Mouse (Mus musculus): Measurements from ENCODE around the gene Laptm4a. TPM values are rescaled to one million over a fixed set of nuclear protein-coding genes. Genes with fewer than 3 reads are reported as not detected.
"Not testable (repeated sequence)": the region's sequence is repeated elsewhere in the genome, so short reads cannot be mapped to it uniquely, and the experiment has no call there.

Gene Laptm4a
- total RNA-seq, 2 experiments from 2014 or later = 186 to 191 TPM

GRCm38 (mm10) chr12:8901934-8902333 lies 19.5 kb upstream of the Laptm4a start:
- DNase-seq = no peak
- intact Hi-C loops (cut with DNase I) = no loop called here

- intact Hi-C loops (cut with DNase I) = no loop called here
- no peak for DNase-seq
These were observed 19.0 kb upstream of the Laptm4a start for GRCm38 (mm10) chr12:8902479-8902878.

GRCm38 (mm10) chr12:8912860-8913685 lies 8.4 kb upstream of the Laptm4a start:
- DNase-seq = peak; percentile 56
- intact Hi-C loops (cut with DNase I) = no loop called here

GRCm38 (mm10) chr12:8913701-8914340 lies 7.6 kb upstream of the Laptm4a start:
- intact Hi-C loops (cut with DNase I) = no loop called here
- peak; percentile 34 for DNase-seq

GRCm38 (mm10) chr12:8916378-8916777 lies 5.1 kb upstream of the Laptm4a start:
- intact Hi-C loops (cut with DNase I) = no loop called here
- DNase-seq = peak; percentile 79

- intact Hi-C loops (cut with DNase I) = no loop called here
- DNase-seq = no peak
These were observed 2.2 kb upstream of the Laptm4a start for GRCm38 (mm10) chr12:8919231-8919630.

- intact Hi-C loops (cut with DNase I) = no loop called here
- no peak for DNase-seq
These were observed 469 bp upstream of the Laptm4a start for GRCm38 (mm10) chr12:8920996-8921393.

GRCm38 (mm10) chr12:8922369-8923124 lies 1.1 kb downstream of the Laptm4a start:
- DNase-seq = no peak
- intact Hi-C loops (cut with DNase I) = loop anchor here (2.0 kb wide), 1 partner anchor 152 kb away; the partner anchor contains the start of gene Sdc1

GRCm38 (mm10) chr12:8923125-8923410 lies 1.6 kb downstream of the Laptm4a start:
- DNase-seq = peak; percentile 43
- intact Hi-C loops (cut with DNase I) = loop anchor here (2.0 kb wide), 1 partner anchor 152 kb away; the partner anchor contains the start of gene Sdc1

GRCm38 (mm10) chr12:8923603-8924002 lies 2.1 kb downstream of the Laptm4a start:
- intact Hi-C loops (cut with DNase I) = loop anchor here (2.0 kb wide), 1 partner anchor 153 kb away; the partner anchor contains the start of gene Sdc1
- DNase-seq = no peak

GRCm38 (mm10) chr12:8927652-8928051 lies 6.2 kb downstream of the Laptm4a start:
- DNase-seq = no peak
- intact Hi-C loops (cut with DNase I) = no loop called here

GRCm38 (mm10) chr12:8928766-8929165 lies 7.3 kb downstream of the Laptm4a start:
- no peak for DNase-seq
- intact Hi-C loops (cut with DNase I) = no loop called here

GRCm38 (mm10) chr12:8931083-8931482 lies 9.6 kb downstream of the Laptm4a start:
- DNase-seq = no peak
- intact Hi-C loops (cut with DNase I) = no loop called here

- no peak for DNase-seq
- intact Hi-C loops (cut with DNase I) = no loop called here
These were observed 13.9 kb downstream of the Laptm4a start for GRCm38 (mm10) chr12:8935349-8935748.

- intact Hi-C loops (cut with DNase I) = not testable (repeated sequence)
- peak; percentile 17 for DNase-seq
These were observed 14.7 kb downstream of the Laptm4a start for GRCm38 (mm10) chr12:8936210-8936609.

- intact Hi-C loops (cut with DNase I) = no loop called here
- no peak for DNase-seq
These were observed 18.0 kb downstream of the Laptm4a start for GRCm38 (mm10) chr12:8939490-8939889.

GRCm38 (mm10) chr12:8940011-8941005 lies 18.8 kb downstream of the Laptm4a start:
- intact Hi-C loops (cut with DNase I) = no loop called here
- DNase-seq = no peak

GRCm38 (mm10) chr12:8941131-8941615 lies 19.7 kb downstream of the Laptm4a start:
- DNase-seq = no peak
- intact Hi-C loops (cut with DNase I) = no loop called here

- intact Hi-C loops (cut with DNase I) = loop anchor here (2.0 kb wide), 1 partner anchor 73 kb away; no protein-coding TSS in a partner anchor
- DNase-seq = no peak
These were observed 20.4 kb downstream of the Laptm4a start for GRCm38 (mm10) chr12:8941699-8942392.

All from left cerebral cortex, postnatal 4 days (tissue).